Mouse (Mus musculus) lung, embryonic 14.5 days (tissue): ENCODE measurements around the gene Rtp1. TPM values are rescaled to one million over a fixed set of nuclear protein-coding genes. Genes with fewer than 3 reads are reported as not detected.
A peak's percentile ranks its signal among the peaks of the same experiment; 100 is the strongest.

Experiments used
- ATAC-seq: fragments of 200-750 bp; cut with Nextera tagmentation; 2 replicates; pipeline ENCODE4 v1.8.0; 2017; ENCODE audit warnings: mild to moderate bottlenecking, moderate TSS enrichment, moderate library complexity; ENCODE audit not compliant: insufficient read depth
- DNase-seq: peaks from one replicate; pipeline ENCODE4 v3.0.0-alpha.2; 2015
- H3K27ac ChIP-seq: fragments of 300-500 bp; sonication (generic); 2 replicates; pipeline ENCODE4 v1.5.1; 2014; ENCODE audit warnings: low read depth, mild to moderate bottlenecking, moderate library complexity
- H3K27me3 ChIP-seq: fragments of 300-500 bp; sonication (generic); 2 replicates; pipeline ENCODE4 v1.6.1; 2014; ENCODE audit warnings: low read length, control low read depth; ENCODE audit not compliant: insufficient read depth
- H3K36me3 ChIP-seq: fragments of 300-500 bp; sonication (generic); 2 replicates; pipeline ENCODE4 v1.6.1; 2014; ENCODE audit warnings: control low read depth; ENCODE audit not compliant: insufficient read depth
- H3K4me1 ChIP-seq: fragments of 300-500 bp; sonication (generic); 2 replicates; pipeline ENCODE4 v1.6.1; 2014; ENCODE audit warnings: antibody characterized with exemption, control low read depth; ENCODE audit not compliant: insufficient read depth
- H3K4me2 ChIP-seq: fragments of 300-500 bp; sonication (generic); 2 replicates; pipeline ENCODE4 v1.6.1; 2014; ENCODE audit warnings: mild to moderate bottlenecking
- H3K4me3 ChIP-seq: fragments of 300-500 bp; sonication (generic); 2 replicates; pipeline ENCODE4 v1.5.1; 2014; ENCODE audit warnings: low read depth, low read length
- H3K9ac ChIP-seq: fragments of 300-500 bp; sonication (generic); 2 replicates; pipeline ENCODE4 v1.6.1; 2014
- H3K9me3 ChIP-seq: fragments of 300-500 bp; sonication (generic); 2 replicates; pipeline ENCODE4 v1.6.1; 2016; ENCODE audit warnings: low read depth, low read length, control low read depth
- CTCF ChIP-seq: IDR thresholded peaks from 2 replicates; pipeline ENCODE4 v1.5.1; 2016; ENCODE audit warnings: antibody characterized with exemption, low read depth
- WGBS: fragments of 180-500 bp; shearing (Covaris S2); extraction: QIAGEN DNeasy Blood & Tissue Kit; methylation state at CpG from one replicate; pipeline ENCODE4 v1.1.7; 2014; 5-methylcytosine and 5-hydroxymethylcytosine counted together
- polyA plus RNA-seq: library from polyadenylated mRNA; unstranded; fragments of >200 nt; fragmentation: Nextera tagmentation; extraction: Ambion mirVana; gene quantifications from 2 replicates; pipeline ENCODE4 v1.2.1, GENCODE M21; 2014

Rtp1 gene
- polyA plus RNA-seq, 1 experiment from 2014 or later: not detected

GRCm38 (mm10) chr16:23429991-23430390 lies 1.1 kb downstream of the Rtp1 start:
- ATAC-seq (no peak), DNase-seq (no peak)
- H3K4me3 ChIP-seq: no peak overlapping the region
- H3K27me3 ChIP-seq: no peaks in the 10 kb centered on the region
- no peaks in the 10 kb centered on the region for H3K36me3 ChIP-seq
- H3K9me3 ChIP-seq: no peaks in the 10 kb centered on the region
- H3K9ac ChIP-seq: no peak overlapping the region
- TF ChIP-seq CTCF: no peak
- H3K4me2 ChIP-seq: no peak overlapping the region
- no peak overlapping the region for H3K27ac ChIP-seq
- WGBS: 73% methylated on average over 8 of the region's 8 CpGs
- H3K4me1 ChIP-seq: no peaks in the 10 kb centered on the region

GRCm38 (mm10) chr16:23437404-23438166 lies 8.7 kb downstream of the Rtp1 start:
- H3K27ac ChIP-seq: no peak overlapping the region
- H3K27me3 ChIP-seq: no peaks in the 10 kb centered on the region
- ATAC-seq (no peak), DNase-seq (peak; percentile 29)
- no peak overlapping the region for H3K4me2 ChIP-seq
- no peak overlapping the region for H3K9ac ChIP-seq
- no peaks in the 10 kb centered on the region for H3K4me1 ChIP-seq
- TF ChIP-seq CTCF: peak; percentile 51
- WGBS: 54% methylated on average over 12 of the region's 12 CpGs
- no peaks in the 10 kb centered on the region for H3K9me3 ChIP-seq
- H3K36me3 ChIP-seq: no peaks in the 10 kb centered on the region
- no peak overlapping the region for H3K4me3 ChIP-seq

- no peaks in the 10 kb centered on the region for H3K27me3 ChIP-seq
- ATAC-seq (no peak), DNase-seq (no peak)
- no peaks in the 10 kb centered on the region for H3K4me1 ChIP-seq
- H3K9me3 ChIP-seq: no peaks in the 10 kb centered on the region
- no peak overlapping the region for H3K4me3 ChIP-seq
- no peak for TF ChIP-seq CTCF
- H3K4me2 ChIP-seq: no peak overlapping the region
- 79% methylated on average over 4 of the region's 4 CpGs for WGBS
- H3K36me3 ChIP-seq: no peaks in the 10 kb centered on the region
- no peak overlapping the region for H3K27ac ChIP-seq
- H3K9ac ChIP-seq: no peak overlapping the region
These were observed 15.3 kb downstream of the Rtp1 start for GRCm38 (mm10) chr16:23444231-23444630.

- no peak for TF ChIP-seq CTCF
- WGBS: 66% methylated on average over 2 of the region's 2 CpGs
- H3K36me3 ChIP-seq: no peaks in the 10 kb centered on the region
- H3K4me3 ChIP-seq: no peak overlapping the region
- no peaks in the 10 kb centered on the region for H3K27me3 ChIP-seq
- ATAC-seq (no peak), DNase-seq (no peak)
- H3K9ac ChIP-seq: no peak overlapping the region
- no peak overlapping the region for H3K27ac ChIP-seq
- no peaks in the 10 kb centered on the region for H3K9me3 ChIP-seq
- no peak overlapping the region for H3K4me2 ChIP-seq
- H3K4me1 ChIP-seq: no peaks in the 10 kb centered on the region
These were observed 21.0 kb downstream of the Rtp1 start for GRCm38 (mm10) chr16:23449946-23450345.

GRCm38 (mm10) chr16:23450816-23451215 lies 21.9 kb downstream of the Rtp1 start:
- no peak overlapping the region for H3K4me3 ChIP-seq
- DNase-seq (no peak), ATAC-seq (no peak)
- no peaks in the 10 kb centered on the region for H3K4me1 ChIP-seq
- H3K36me3 ChIP-seq: no peaks in the 10 kb centered on the region
- no peak overlapping the region for H3K27ac ChIP-seq
- H3K9ac ChIP-seq: no peak overlapping the region
- TF ChIP-seq CTCF: no peak
- H3K27me3 ChIP-seq: no peaks in the 10 kb centered on the region
- no peak overlapping the region for H3K4me2 ChIP-seq
- H3K9me3 ChIP-seq: no peaks in the 10 kb centered on the region
- WGBS: 86% methylated on average over 4 of the region's 4 CpGs

GRCm38 (mm10) chr16:23452476-23452875 lies 23.5 kb downstream of the Rtp1 start:
- Histone ChIP-seq H3K4me3 (no peak overlapping the region), H3K36me3 (no peaks in the 10 kb centered on the region), H3K4me2 (no peak overlapping the region), H3K9me3 (no peaks in the 10 kb centered on the region), H3K9ac (no peak overlapping the region), H3K4me1 (peaks cover 5% of the 10 kb centered on the region), H3K27ac (no peak overlapping the region), H3K27me3 (no peaks in the 10 kb centered on the region)
- WGBS: 17% methylated on average over 3 of the region's 3 CpGs
- ATAC-seq: peak; percentile 68; the same call in 1 of the 2 replicates
- DNase-seq: peak; percentile 87
- TF ChIP-seq CTCF: peak; percentile 91

GRCm38 (mm10) chr16:23454376-23454775 lies 25.4 kb downstream of the Rtp1 start:
- no peaks in the 10 kb centered on the region for H3K27me3 ChIP-seq
- 81% methylated on average over 6 of the region's 6 CpGs for WGBS
- DNase-seq: no peak
- H3K4me2 ChIP-seq: no peak overlapping the region
- no peak for TF ChIP-seq CTCF
- no peak overlapping the region for H3K4me3 ChIP-seq
- no peaks in the 10 kb centered on the region for H3K36me3 ChIP-seq
- no peak overlapping the region for H3K9ac ChIP-seq
- H3K4me1 ChIP-seq: peaks cover 5% of the 10 kb centered on the region
- H3K27ac ChIP-seq: no peak overlapping the region
- no peaks in the 10 kb centered on the region for H3K9me3 ChIP-seq
- ATAC-seq: no peak
